Mouse (Mus musculus): Measurements from ENCODE around the gene Clptm1. TPM values are rescaled to one million over a fixed set of nuclear protein-coding genes. Genes with fewer than 3 reads are reported as not detected.
"Not testable (repeated sequence)": the region's sequence is repeated elsewhere in the genome, so short reads cannot be mapped to it uniquely, and the experiment has no call there.

Clptm1 gene
- total RNA-seq, 2 experiments from 2014 or later: 133 to 143 TPM

GRCm38 (mm10) chr7:19691873-19692865, 27.3 kb upstream of the Clptm1 start, which contains the start of gene Apoc1:
Gene Apoc1 (minus strand): TSS chr7:19692660.
- DNase-seq (ENCODE audit: low spot score in 2 of 2): no peak

- DNase-seq (ENCODE audit: low spot score in 2 of 2): no peak
Observed at GRCm38 (mm10) chr7:19691434-19691833, 26.6 kb upstream of the Clptm1 start.

DNA sequence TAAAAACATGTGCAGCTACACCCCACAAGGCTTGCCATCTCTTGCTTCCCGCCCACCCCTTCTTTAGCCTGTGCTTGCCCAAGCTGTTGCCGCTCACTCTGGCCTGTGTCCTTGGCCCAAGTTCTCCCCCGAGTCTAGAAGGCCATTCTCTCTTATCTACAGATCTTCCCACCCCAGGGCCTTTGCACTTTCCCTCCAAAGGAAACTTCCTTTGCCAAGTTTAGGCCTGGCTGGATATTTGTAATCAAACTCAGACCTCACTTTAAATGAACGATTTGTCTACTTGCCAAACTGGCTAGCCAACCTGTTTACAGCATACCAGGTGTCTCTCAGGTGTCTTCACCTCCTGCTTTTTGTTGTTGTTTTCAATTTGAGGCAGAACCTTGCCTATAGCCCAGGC, 26.0 kb upstream of the Clptm1 start:
- no peak for DNase-seq (ENCODE audit: low spot score in 2 of 2)

DNA sequence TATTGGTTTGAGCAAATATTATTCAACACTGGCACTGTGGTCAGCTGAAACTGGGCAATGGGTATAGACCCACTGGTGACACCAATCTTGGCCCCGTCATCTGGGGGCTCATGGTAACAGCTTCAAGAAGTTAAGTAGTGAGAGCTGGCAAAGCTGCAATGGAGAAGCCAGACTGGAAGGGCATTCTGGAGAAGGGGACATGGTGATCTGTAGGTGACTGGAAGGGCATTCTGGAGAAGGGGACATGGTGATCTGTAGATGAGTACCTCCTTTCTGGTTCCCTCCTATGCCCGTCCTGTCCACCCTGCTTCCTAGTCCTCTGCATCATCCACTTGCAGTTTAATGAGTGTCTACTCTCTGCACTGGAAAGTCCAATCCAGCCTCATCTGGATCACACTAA, 23.8 kb upstream of the Clptm1 start:
- DNase-seq (ENCODE audit: low spot score in 2 of 2): no peak

DNA sequence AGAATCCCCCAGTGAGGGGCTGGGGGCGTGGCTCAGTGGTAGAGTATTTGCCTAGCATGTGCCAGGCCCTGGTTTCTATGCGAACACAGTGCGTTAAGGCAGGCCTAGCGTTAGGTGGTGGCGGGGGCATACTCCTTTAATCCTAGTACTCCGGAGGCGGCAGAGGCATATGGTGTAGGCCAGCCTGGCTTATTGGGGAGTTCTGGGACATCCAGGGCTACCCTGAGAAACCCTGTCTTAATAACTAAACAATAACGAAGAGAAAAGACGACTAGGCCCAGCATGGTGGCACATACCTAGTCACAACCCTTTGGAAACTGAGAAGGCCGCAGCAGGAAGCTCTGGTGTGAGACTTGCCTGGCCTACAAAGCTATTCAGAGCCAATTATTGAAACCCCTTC, 23.3 kb upstream of the Clptm1 start:
- DNase-seq (ENCODE audit: low spot score in 2 of 2): no peak

DNA sequence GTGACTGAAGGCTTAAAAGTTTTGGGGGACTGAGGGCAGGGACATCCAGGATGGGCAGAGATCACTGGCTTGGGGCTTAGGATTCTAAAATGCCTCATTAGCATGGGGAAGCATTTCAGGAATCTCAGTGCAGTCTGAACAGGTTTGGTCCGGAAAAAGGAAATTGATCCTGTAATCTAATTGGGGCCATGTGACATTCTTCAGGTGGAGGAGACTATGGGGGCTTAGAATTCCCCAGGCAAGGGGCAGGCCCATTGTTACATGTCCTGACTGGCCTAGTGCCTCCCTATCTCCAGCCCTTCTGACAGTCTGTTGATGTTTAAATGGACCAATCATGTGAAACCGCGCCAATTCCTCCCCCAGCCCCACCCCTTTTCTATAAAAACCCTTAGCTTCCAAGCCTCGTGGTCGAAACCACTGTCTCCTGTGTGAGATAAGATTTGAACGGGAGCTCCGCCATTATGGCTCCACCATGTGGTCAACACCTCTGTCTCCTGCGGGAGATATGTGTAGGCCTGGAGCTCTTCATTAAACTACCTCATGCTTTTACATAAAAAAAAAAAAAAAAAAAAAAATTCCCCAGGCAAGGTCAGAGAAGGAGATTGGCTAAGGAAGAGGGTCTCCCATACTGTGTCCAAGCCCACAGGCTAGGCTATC, 22.2 kb upstream of the Clptm1 start:
- not testable (repeated sequence) for DNase-seq (ENCODE audit: low spot score in 2 of 2)

GRCm38 (mm10) chr7:19686521-19686920, 21.7 kb upstream of the Clptm1 start:
- DNase-seq (ENCODE audit: low spot score in 2 of 2): no peak

DNA sequence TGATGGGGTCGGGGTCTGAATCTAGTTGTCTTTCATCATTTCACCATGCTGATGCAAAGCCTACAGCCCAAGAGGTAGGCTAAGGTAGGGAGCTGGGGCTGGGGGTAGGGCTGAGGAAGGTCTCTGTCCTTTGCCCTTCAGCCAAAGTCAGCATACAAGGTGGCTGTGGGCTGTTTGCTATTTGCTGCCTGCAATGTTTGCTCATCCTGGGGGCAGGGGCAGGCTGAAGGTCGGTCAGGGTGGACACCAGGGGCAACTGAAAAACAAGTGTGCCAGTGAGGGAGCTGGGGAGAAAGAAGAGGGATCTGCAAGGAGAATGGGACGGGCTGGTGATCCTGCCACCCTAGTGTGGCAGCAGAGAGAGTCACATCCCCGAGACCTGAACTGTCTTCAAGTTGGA, 20.5 kb upstream of the Clptm1 start:
- no peak for DNase-seq (ENCODE audit: low spot score in 2 of 2)

- DNase-seq (ENCODE audit: low spot score in 2 of 2): no peak
Observed at GRCm38 (mm10) chr7:19683771-19684201, 19.0 kb upstream of the Clptm1 start.

- no peak for DNase-seq (ENCODE audit: low spot score in 2 of 2)
Observed at GRCm38 (mm10) chr7:19682979-19683378, 18.1 kb upstream of the Clptm1 start.

DNA sequence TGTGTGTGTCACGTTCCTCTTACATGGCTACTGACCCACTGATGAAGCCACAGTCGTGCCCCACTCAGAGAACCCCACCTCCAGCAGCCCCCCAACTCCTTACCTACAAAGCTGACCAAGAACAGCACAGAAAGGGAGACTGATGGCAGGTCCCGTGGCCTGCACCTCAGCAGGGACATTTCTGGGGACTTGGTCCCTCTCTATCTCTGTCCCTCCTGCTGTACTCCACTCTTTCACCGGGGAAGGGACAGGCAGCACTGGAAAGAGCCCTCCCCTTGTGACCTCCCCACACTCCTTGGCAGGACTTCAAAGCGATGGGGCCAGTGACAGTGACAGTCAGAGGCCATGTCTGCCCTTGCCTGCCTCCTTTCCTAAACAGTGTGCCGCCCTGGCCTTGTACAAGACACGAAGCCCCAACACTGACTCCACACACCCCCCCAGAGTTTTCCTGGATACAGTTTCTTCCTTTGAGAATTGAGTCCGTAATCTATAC, 16.4 kb upstream of the Clptm1 start, which contains the start of the genes Gm44805 and Apoc4:
TSS of gene Gm44805 (minus strand) at position 222 of the 493 bp plus-strand sequence.
TSS of gene Apoc4 (minus strand) at position 278 of the 493 bp plus-strand sequence.
- no peak for DNase-seq (ENCODE audit: low spot score in 2 of 2)

DNA sequence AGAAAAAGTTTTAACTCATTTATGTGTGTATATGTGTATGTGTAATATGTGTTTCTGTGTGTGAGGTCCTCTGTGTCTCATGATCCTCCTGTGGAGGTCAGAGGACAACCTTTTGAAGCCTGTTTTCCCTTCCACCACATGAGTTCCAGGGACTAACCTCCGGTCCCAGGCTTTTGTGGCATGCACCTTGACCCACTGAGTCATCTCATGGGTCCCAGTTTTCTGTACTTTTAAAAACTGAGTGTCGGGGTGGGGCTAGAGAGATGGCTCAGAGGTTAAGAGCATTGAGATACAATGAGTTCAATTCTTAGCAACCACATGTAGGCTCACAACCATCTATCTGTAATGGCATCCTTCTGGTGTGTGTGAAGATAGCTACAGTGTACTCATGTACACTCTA, 15.9 kb upstream of the Clptm1 start:
- no peak for DNase-seq (ENCODE audit: low spot score in 2 of 2)

- DNase-seq (ENCODE audit: low spot score in 2 of 2): no peak
Observed at GRCm38 (mm10) chr7:19678901-19679300, 14.1 kb upstream of the Clptm1 start.

GRCm38 (mm10) chr7:19677872-19678271, 13.0 kb upstream of the Clptm1 start, which contains the start of gene Apoc2:
Gene Apoc2 (minus strand): TSS chr7:19677941.
- no peak for DNase-seq (ENCODE audit: low spot score in 2 of 2)

DNA sequence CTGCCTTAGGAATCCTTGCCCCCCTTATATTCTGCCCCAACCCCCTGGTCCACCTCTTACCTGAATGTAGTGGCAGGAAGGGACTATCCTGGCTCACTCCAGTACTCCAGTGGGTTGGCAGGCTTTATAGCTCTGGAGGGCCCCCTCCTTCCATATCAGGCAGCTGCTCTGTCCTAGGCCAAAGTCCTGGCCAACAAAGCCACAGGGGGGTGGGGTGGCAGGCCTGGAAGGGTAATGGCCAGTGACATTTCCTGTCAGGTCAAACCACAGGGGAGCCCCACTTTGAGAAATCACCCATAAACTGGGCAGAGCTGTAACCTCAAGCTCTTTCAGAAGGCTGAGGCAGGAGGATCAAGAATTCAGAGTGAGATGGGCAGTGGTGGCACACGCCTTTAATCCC, 11.8 kb upstream of the Clptm1 start:
- DNase-seq (ENCODE audit: low spot score in 2 of 2): no peak

DNA sequence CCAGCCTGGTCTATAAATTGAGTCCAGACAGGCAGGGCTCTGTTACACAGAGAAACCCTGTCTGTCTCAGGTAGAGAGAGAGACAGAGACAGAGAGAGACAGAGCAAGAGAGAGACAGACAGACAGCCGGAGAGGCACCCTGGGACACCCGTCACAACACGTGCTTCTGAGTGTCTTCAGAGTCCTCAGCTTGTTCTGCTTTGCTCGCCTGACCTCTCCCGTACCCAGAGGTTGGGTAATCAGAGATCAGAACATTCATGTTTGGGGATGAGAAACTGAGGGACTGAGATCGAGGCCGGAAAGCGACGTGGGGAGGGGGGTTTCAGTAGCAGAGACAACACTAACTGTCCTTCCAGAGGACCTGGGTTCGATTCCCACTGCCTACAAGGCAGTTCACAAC, 11.0 kb upstream of the Clptm1 start:
- DNase-seq (ENCODE audit: low spot score in 2 of 2): no peak

GRCm38 (mm10) chr7:19673083-19673699, 8.4 kb upstream of the Clptm1 start:
- no peak for DNase-seq (ENCODE audit: low spot score in 2 of 2)

DNA sequence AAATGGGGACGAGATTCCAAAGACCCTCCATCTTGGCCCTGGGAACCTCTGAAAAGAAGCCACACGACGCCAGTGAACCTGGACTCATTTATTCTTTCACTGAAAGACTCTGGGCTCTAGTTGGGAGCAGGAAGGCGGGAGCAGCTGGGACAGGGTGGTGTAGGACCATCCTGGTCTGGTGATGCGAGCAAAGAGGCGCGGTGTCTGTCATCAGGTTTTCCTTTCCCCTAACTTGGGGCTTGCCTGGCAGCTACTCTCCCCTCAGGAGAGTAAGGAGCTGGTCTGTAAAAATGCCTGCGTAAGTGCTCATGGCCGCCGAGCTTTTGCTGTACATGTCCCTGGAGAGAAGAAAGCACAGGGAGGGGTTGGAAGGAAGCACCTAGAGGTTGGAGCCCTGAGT, 6.7 kb upstream of the Clptm1 start:
- DNase-seq (ENCODE audit: low spot score in 2 of 2): no peak

- DNase-seq (ENCODE audit: low spot score in 2 of 2): peak; percentile 85 to 98
Observed at GRCm38 (mm10) chr7:19668947-19669721, 4.3 kb upstream of the Clptm1 start.

- no peak for DNase-seq (ENCODE audit: low spot score in 2 of 2)
Observed at GRCm38 (mm10) chr7:19667434-19667833, 2.6 kb upstream of the Clptm1 start.

GRCm38 (mm10) chr7:19666750-19667149, 1.9 kb upstream of the Clptm1 start:
- DNase-seq (ENCODE audit: low spot score in 2 of 2): no peak

Measured in layer of hippocampus, adult 18-20 months (tissue).